Mouse (Mus musculus) lung, postnatal 25 days (tissue): ENCODE results near the gene Setd1b.
"Not testable (repeated sequence)": the region's sequence is repeated elsewhere in the genome, so short reads cannot be mapped to it uniquely, and the experiment has no call there.

ENCODE experiments used
- DNase-seq: peaks from one replicate; pipeline ENCODE4 v3.0.0; 2022; ENCODE audit warnings: low spot score

The Setd1b gene

DNA sequence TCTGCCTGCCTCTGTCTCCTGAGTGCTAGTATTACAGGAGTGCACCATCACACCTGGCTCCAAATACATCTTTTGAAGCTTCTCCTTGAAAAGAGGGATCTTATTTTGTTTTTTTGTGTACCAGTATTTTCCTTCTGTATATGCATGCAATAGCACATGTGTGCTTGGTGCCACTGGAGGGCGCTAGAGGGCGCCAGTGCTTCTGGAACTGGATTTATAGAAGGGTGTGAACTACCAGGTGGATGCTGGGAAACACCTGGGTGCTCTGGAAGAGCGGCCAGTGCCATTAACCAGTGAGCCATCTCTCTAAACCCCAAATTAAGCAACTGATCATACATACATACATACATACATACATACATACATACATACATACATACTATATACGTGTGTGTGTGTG lies 60.8 kb downstream of the Setd1b start:
- not testable (repeated sequence) for DNase-seq

DNA sequence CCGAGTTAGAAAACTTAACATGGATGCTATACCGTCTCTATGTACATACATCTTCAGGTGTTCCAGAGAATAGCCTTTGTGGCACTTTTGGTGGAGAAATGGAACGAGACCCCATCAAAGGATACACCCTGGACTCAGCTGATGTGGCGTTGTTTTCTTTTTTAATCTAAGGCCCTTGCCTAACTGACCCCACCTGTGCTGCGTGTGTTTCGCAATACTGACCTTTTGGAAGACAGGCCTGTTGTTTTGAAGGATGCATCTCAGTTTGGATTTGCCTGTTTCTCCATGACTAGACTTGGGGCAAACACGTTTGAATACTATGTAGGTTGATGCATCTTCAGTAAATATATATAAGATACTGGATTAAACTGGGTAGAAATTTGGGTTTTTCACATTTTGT lies 61.6 kb downstream of the Setd1b start:
- not testable (repeated sequence) for DNase-seq
